Mouse (Mus musculus) lung, embryonic 16.5 days (tissue): ENCODE measurements around the gene Trpm6. TPM values are rescaled to one million over a fixed set of nuclear protein-coding genes. Genes with fewer than 3 reads are reported as not detected.

Experiments used
- ATAC-seq: fragments of 200-750 bp; cut with Nextera tagmentation; 2 replicates; pipeline ENCODE4 v1.8.0; 2017; ENCODE audit warnings: low read depth, mild to moderate bottlenecking, moderate library complexity
- H3K27ac ChIP-seq: fragments of 300-500 bp; sonication (generic); 2 replicates; pipeline ENCODE4 v1.5.1; 2014; ENCODE audit warnings: mild to moderate bottlenecking, control low read depth, low read length
- H3K27me3 ChIP-seq: fragments of 300-500 bp; sonication (generic); 2 replicates; pipeline ENCODE4 v1.6.1; 2014; ENCODE audit warnings: low read depth, low read length, mixed read lengths; ENCODE audit not compliant: control insufficient read depth, insufficient read depth
- H3K36me3 ChIP-seq: fragments of 300-500 bp; sonication (generic); 2 replicates; pipeline ENCODE4 v1.6.1; 2014; ENCODE audit warnings: low read length; ENCODE audit not compliant: control insufficient read depth, insufficient read depth
- H3K4me1 ChIP-seq: fragments of 300-500 bp; sonication (generic); replicated peaks from 2 replicates; pipeline ENCODE4 v1.6.1; 2014; ENCODE audit warnings: low read length, mixed read lengths; ENCODE audit not compliant: control insufficient read depth, insufficient read depth
- H3K4me2 ChIP-seq: fragments of 300-500 bp; sonication (generic); 2 replicates; pipeline ENCODE4 v1.6.1; 2014; ENCODE audit warnings: low read depth, low read length, control low read depth
- H3K4me3 ChIP-seq: fragments of 300-500 bp; sonication (generic); 2 replicates; pipeline ENCODE4 v1.5.1; 2014; ENCODE audit warnings: mild to moderate bottlenecking, low read length, control low read depth
- H3K9ac ChIP-seq: fragments of 300-500 bp; sonication (generic); 2 replicates; pipeline ENCODE4 v1.6.1; 2014; ENCODE audit warnings: low read length, control low read depth
- H3K9me3 ChIP-seq: fragments of 300-500 bp; sonication (generic); 2 replicates; pipeline ENCODE4 v1.6.1; 2016; ENCODE audit warnings: low read length; ENCODE audit not compliant: control insufficient read depth
- WGBS: fragments of 180-500 bp; shearing (Covaris S2); extraction: QIAGEN DNeasy Blood & Tissue Kit; methylation state at CpG from one replicate; pipeline ENCODE4 v1.1.7; 2014; 5-methylcytosine and 5-hydroxymethylcytosine counted together
- polyA plus RNA-seq: library from polyadenylated mRNA; unstranded; fragments of >200 nt; fragmentation: Nextera tagmentation; extraction: Ambion mirVana; gene quantifications from 2 replicates; pipeline ENCODE4 v1.2.1, GENCODE M21; 2015

The Trpm6 gene
- polyA plus RNA-seq, 1 experiment from 2014 or later = 2.8 TPM

DNA sequence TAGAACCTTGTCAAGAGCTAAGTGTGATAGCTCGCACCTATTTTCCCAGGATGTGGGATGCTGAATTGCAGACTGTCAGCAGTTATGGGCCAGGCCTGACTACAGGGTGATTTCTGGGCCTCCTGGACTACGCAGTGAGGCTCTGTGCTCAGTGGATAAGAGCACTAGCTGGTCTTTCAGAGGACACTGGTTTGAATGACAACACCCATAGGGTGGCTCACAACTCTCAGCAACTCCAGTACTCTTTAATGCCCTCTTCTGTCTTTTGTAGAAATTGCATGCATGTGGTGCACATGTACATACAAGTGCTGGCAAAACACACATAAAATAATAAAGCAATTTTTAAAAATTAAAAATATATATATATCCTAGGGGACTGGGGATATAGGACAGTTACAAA lies 24.6 kb upstream of the Trpm6 start:
- H3K4me2 ChIP-seq = no peak overlapping the region
- H3K4me3 ChIP-seq = no peak overlapping the region
- H3K27ac ChIP-seq = no peak overlapping the region
- 86% methylated on average over 2 of the region's 2 CpGs for WGBS
- H3K27me3 ChIP-seq = no peaks in the 10 kb centered on the region
- no peak for ATAC-seq
- no peaks in the 10 kb centered on the region for H3K36me3 ChIP-seq
- H3K9me3 ChIP-seq = no peaks in the 10 kb centered on the region
- no peak overlapping the region for H3K9ac ChIP-seq
- H3K4me1 ChIP-seq = no peaks in the 10 kb centered on the region

DNA sequence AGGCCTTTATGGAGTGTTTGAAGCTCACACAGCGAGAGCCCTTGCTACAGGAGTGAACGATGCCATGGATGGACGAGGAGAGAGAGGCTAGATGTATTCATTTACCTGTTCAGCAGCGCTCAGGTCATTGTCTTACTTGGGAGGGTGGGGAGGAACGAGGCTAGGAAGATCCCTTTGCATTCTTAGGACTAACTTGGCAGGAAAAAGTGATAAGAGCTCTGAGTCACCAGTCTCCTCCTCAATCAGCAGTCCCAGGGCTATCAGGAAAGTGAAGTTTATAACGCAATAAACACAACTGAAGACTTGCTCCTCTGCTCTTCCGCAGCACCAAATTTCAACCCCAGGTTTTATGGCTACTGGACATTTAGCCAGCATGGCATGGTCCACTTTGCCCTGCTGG lies 19.5 kb upstream of the Trpm6 start:
- ATAC-seq = no peak
- no peaks in the 10 kb centered on the region for H3K36me3 ChIP-seq
- H3K27ac ChIP-seq = no peak overlapping the region
- H3K9ac ChIP-seq = no peak overlapping the region
- no peaks in the 10 kb centered on the region for H3K4me1 ChIP-seq
- no peak overlapping the region for H3K4me3 ChIP-seq
- no peaks in the 10 kb centered on the region for H3K9me3 ChIP-seq
- H3K4me2 ChIP-seq = no peak overlapping the region
- 54% methylated on average over 7 of the region's 7 CpGs for WGBS
- H3K27me3 ChIP-seq = no peaks in the 10 kb centered on the region

DNA sequence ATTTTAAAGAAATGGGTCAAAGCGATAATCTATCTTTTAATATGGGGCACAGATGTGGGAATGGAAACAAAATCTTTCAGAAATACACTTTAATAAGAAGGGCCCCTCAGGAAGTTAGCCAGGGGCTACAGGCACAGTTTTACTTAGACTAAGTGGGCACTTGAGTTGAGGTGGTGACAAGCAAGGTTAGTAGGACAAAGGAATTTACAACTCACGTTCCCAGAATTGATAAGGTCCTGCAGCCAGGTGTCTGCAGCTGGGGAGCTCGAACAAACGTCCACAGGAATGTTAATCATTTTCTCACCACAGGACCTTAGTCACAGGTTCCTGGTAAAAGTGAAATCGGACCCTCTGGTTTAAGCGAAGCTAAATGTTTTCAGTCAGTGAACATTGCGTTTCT lies 18.7 kb upstream of the Trpm6 start:
- WGBS = 31% methylated on average over 7 of the region's 7 CpGs
- H3K9ac ChIP-seq = no peak overlapping the region
- H3K4me1 ChIP-seq = no peaks in the 10 kb centered on the region
- no peaks in the 10 kb centered on the region for H3K27me3 ChIP-seq
- no peak overlapping the region for H3K4me3 ChIP-seq
- H3K36me3 ChIP-seq = no peaks in the 10 kb centered on the region
- H3K4me2 ChIP-seq = peak overlapping the region; percentile 26
- H3K27ac ChIP-seq = peak overlapping the region; percentile 37; the same call in 1 of the 2 replicates
- H3K9me3 ChIP-seq = no peaks in the 10 kb centered on the region
- no peak; the same call in 1 of the 2 replicates for ATAC-seq

DNA sequence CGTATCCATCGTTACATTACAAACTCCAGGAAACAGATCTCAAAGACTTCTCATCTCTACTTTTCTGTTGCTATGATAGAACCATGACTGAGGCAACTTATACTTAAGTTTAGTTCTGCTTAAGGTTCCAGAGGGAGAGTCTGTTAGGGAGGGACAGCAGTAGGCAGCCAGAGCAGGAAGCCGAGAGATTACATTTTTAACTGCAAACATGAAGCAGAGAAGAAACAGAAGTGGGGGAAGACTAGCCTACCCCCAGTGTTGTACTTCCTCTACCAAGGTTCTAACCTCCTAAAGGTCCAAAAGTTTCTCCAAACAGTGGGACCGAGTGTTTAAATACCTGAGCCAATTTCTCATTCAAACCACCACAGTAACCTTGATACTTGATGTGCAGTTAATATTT lies 13.9 kb upstream of the Trpm6 start:
- 86% methylated on average over 4 of the region's 4 CpGs for WGBS
- no peak overlapping the region for H3K27ac ChIP-seq

DNA sequence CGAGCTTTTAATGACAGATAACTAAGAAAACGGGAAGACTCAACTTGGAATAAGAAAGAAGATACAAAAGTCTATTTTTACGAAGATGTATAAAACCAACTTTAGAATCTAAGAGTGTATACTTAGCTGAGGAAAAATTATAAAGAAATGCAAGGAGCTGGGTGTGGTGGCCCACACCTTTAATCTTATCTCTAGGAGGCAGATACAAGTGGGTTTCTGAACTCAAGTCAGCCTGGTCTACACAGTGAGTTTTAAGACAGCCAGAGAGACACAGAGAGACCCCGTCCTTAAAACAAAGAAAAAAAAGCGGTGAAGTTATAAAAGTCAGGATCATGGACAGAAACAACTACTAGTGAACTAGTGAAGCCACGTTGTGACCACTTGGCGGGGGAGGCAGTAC lies 10.6 kb upstream of the Trpm6 start:
- Histone ChIP-seq H3K9me3 (no peaks in the 10 kb centered on the region), H3K27me3 (no peaks in the 10 kb centered on the region), H3K27ac (peak overlapping the region; percentile 9; the same call in 1 of the 2 replicates), H3K9ac (no peak overlapping the region), H3K4me1 (no peaks in the 10 kb centered on the region), H3K36me3 (no peaks in the 10 kb centered on the region), H3K4me3 (no peak overlapping the region), H3K4me2 (no peak overlapping the region)
- no peak for ATAC-seq
- 59% methylated on average over 7 of the region's 7 CpGs for WGBS

More for the DNA sequence above, 13.9 kb upstream of the Trpm6 start:
- no peaks in the 10 kb centered on the region for H3K27me3 ChIP-seq
- no peak overlapping the region for H3K4me3 ChIP-seq
- no peak for ATAC-seq
- no peaks in the 10 kb centered on the region for H3K36me3 ChIP-seq
- H3K4me1 ChIP-seq = no peaks in the 10 kb centered on the region
- H3K4me2 ChIP-seq = no peak overlapping the region
- H3K9ac ChIP-seq = no peak overlapping the region
- no peaks in the 10 kb centered on the region for H3K9me3 ChIP-seq

DNA sequence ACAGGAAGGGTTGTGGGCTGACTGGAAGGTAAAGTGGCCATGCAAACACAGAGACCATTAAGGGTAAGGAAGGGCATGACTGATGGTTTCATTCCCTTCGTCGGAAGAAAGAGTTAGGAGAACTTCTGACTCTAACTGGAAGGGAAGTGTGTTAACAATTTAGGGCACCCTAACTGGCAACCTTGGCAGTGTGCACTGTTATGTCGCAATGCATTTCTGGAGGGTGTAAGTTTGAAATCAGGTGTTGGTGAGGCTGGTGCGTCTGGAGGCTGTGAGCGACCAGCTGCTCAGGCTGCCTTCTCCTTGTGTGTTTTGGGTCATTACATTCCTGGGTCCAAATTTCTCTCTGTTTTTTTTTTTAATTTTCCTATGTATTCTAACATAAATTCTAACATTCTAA lies 5.8 kb upstream of the Trpm6 start:
- no peaks in the 10 kb centered on the region for H3K27me3 ChIP-seq
- H3K36me3 ChIP-seq = no peaks in the 10 kb centered on the region
- no peak for ATAC-seq
- H3K9ac ChIP-seq = no peak overlapping the region
- H3K9me3 ChIP-seq = no peaks in the 10 kb centered on the region
- no peak overlapping the region for H3K27ac ChIP-seq
- H3K4me1 ChIP-seq = no peaks in the 10 kb centered on the region
- H3K4me2 ChIP-seq = no peak overlapping the region
- H3K4me3 ChIP-seq = no peak overlapping the region
- 51% methylated on average over 5 of the region's 5 CpGs for WGBS

DNA sequence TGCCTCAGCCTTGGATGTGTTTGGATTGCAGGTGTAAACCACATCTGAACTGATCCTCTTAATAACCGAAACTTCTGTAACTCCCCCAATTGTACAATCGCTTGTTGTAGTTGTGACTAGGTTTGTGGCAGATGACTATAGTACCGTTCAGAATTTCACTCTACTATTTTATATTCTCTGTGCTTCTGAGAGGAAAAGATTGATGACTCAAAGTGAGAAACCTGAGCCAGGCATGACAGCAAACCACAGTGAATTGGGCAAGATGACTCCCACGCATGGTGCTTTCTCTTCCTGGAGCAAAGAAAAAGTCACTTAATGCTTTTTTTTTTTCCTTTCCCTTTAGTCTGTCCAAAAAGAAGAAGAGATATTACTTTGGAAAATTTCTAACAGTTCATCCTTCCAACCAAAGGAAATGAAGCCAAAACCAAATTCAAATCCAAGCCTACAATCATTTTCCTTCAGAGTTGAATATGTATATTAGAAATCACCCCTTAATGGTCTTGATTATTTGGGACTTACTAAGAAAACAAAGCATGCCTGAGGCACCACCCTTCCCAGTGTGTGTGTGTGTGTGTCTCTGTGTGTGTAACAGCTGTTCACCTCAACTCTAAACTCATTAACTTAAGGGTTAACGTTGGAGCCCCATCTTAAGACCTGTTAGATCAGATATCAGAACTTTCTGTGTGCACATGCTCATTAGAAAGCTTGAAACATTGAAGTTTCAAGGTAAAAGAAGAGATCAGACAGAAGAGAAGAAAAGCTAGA lies 3.0 kb upstream of the Trpm6 start:
- 82% methylated on average over 5 of the region's 5 CpGs for WGBS
- H3K4me3 ChIP-seq = no peak overlapping the region
- no peak overlapping the region for H3K9ac ChIP-seq
- no peaks in the 10 kb centered on the region for H3K36me3 ChIP-seq
- no peaks in the 10 kb centered on the region for H3K4me1 ChIP-seq
- no peaks in the 10 kb centered on the region; the same call in 1 of the 2 replicates for H3K27me3 ChIP-seq
- no peaks in the 10 kb centered on the region for H3K9me3 ChIP-seq
- H3K27ac ChIP-seq = no peak overlapping the region
- no peak overlapping the region for H3K4me2 ChIP-seq
- ATAC-seq = no peak

DNA sequence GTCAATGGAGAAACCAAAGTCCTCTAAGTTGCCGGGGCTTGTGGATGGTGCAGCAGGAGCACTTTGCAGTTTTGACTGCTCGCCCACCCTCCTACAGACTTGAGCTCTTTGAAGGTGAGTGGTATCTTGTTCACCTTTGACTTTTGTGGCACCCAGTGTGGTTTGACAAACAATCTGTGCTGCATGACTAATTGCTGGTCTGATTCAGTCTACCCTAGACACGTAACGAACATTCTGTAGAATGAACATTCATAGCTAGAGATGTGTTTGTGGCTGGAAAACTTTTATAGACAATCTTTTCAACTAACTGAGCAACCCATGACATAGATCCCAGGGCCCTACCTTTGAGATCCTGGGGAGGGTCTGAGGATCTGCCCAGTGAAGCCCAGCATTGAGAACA lies 2.4 kb upstream of the Trpm6 start:
- 88% methylated on average over 4 of the region's 4 CpGs for WGBS
- Histone ChIP-seq H3K4me1 (no peaks in the 10 kb centered on the region), H3K4me2 (no peak overlapping the region), H3K27me3 (no peaks in the 10 kb centered on the region; the same call in 1 of the 2 replicates), H3K9ac (no peak overlapping the region), H3K27ac (no peak overlapping the region), H3K4me3 (no peak overlapping the region), H3K9me3 (no peaks in the 10 kb centered on the region), H3K36me3 (no peaks in the 10 kb centered on the region)
- no peak for ATAC-seq

DNA sequence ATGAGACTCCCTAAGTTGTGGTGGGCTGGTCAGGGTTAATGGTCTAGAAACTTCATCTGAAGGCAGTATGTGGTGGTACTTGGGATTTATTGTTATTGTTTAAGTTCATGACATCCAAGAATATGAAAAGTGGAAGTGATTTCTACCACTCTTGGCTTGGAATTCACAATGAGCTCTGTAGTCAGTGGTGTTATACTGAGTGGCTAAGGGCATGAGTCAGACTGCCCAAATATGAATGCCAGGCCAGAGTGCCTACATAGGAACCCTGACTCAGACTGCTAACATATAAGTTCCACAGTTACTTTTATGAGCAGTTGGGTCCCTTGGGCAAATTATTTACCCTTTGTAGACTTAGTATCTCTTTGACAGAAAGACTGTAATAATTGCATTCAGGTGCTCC lies 7.4 kb downstream of the Trpm6 start:
- peak overlapping the region; percentile 51 for H3K27ac ChIP-seq
- ATAC-seq = no peak

More for the DNA sequence above, 7.4 kb downstream of the Trpm6 start:
- Histone ChIP-seq H3K4me2 (no peak overlapping the region), H3K9me3 (no peaks in the 10 kb centered on the region), H3K4me1 (peaks cover 5% of the 10 kb centered on the region), H3K27me3 (no peaks in the 10 kb centered on the region), H3K4me3 (no peak overlapping the region), H3K9ac (no peak overlapping the region), H3K36me3 (no peaks in the 10 kb centered on the region)
